Mouse (Mus musculus) bone marrow macrophage, adult 2 months (primary cell): ENCODE data around the gene Zfp280d. TPM values are rescaled to one million over a fixed set of nuclear protein-coding genes. Genes with fewer than 3 reads are reported as not detected.

Experiments used
- H3K27ac ChIP-seq: 2 replicates; pipeline ENCODE4 v1.5.1; 2012; ENCODE audit warnings: low read depth, low read length; ENCODE audit not compliant: insufficient read depth
- H3K4me1 ChIP-seq: 2 replicates; pipeline ENCODE4 v1.6.1; 2012; ENCODE audit warnings: low read length; ENCODE audit not compliant: control insufficient read depth, insufficient read depth
- H3K4me3 ChIP-seq: 2 replicates; pipeline ENCODE4 v1.5.1; 2012; ENCODE audit warnings: mild to moderate bottlenecking, low read length, moderate library complexity; ENCODE audit not compliant: insufficient read depth
- CTCF ChIP-seq: IDR thresholded peaks from 2 replicates; pipeline ENCODE4 v1.5.1; 2012; ENCODE audit warnings: low read depth, mild to moderate bottlenecking, low read length, moderate library complexity
- POLR2A ChIP-seq: IDR thresholded peaks from 2 replicates; pipeline ENCODE4 v1.6.1; 2012; ENCODE audit warnings: mild to moderate bottlenecking, low read depth, low read length, borderline replicate concordance
- polyA plus RNA-seq: library from polyadenylated mRNA; stranded (reverse); fragments of >200 nt; gene quantifications from 2 replicates; pipeline ENCODE4 v1.2.4, GENCODE M21; 2012; ENCODE audit not compliant: missing spikeins, insufficient read depth, insufficient read length

Gene Zfp280d
- polyA plus RNA-seq = 17.5 and 19.2 TPM in 2 replicates

- TF ChIP-seq POLR2A (peak; percentile 19; the same call in 1 of the 2 replicates), CTCF (no peak)
- Histone ChIP-seq H3K4me1 (peaks cover 17% of the 10 kb centered on the region), H3K4me3 (peak within 1 kb of the TSS; percentile 98), H3K27ac (peak within 1 kb of the TSS; percentile 84)
Observed at GRCm38 (mm10) chr9:72274677-72275076, at the start of gene Zfp280d. Zfp280d (plus strand) TSS chr9:72274860.

GRCm38 (mm10) chr9:72226536-72226935 lies 48.1 kb upstream of the Zfp280d start:
- H3K4me3 ChIP-seq = no peak overlapping the region
- no peaks in the 10 kb centered on the region for H3K4me1 ChIP-seq
- TF ChIP-seq CTCF (no peak), POLR2A (no peak)
- H3K27ac ChIP-seq = no peak overlapping the region

GRCm38 (mm10) chr9:72252656-72253055 lies 22.0 kb upstream of the Zfp280d start:
- H3K4me3 ChIP-seq = no peak overlapping the region
- H3K27ac ChIP-seq = no peak overlapping the region
- no peaks in the 10 kb centered on the region for H3K4me1 ChIP-seq
- no peak for TF ChIP-seq POLR2A
- TF ChIP-seq CTCF = no peak

GRCm38 (mm10) chr9:72255227-72255626 lies 19.4 kb upstream of the Zfp280d start:
- Histone ChIP-seq H3K27ac (no peak overlapping the region), H3K4me3 (no peak overlapping the region), H3K4me1 (no peaks in the 10 kb centered on the region)
- TF ChIP-seq POLR2A (no peak), CTCF (no peak)

- TF ChIP-seq POLR2A (no peak), CTCF (no peak)
- Histone ChIP-seq H3K4me1 (no peaks in the 10 kb centered on the region), H3K27ac (no peak overlapping the region), H3K4me3 (no peak overlapping the region)
Observed at GRCm38 (mm10) chr9:72256646-72257045, 18.0 kb upstream of the Zfp280d start.

- H3K27ac ChIP-seq = no peak overlapping the region
- H3K4me3 ChIP-seq = no peak overlapping the region
- no peak for TF ChIP-seq CTCF
- H3K4me1 ChIP-seq = peaks cover 3% of the 10 kb centered on the region
Observed at GRCm38 (mm10) chr9:72260337-72260736, 14.3 kb upstream of the Zfp280d start.

- Histone ChIP-seq H3K4me3 (no peak overlapping the region), H3K4me1 (peaks cover 4% of the 10 kb centered on the region), H3K27ac (no peak overlapping the region)
- no peak for TF ChIP-seq POLR2A
- no peak for TF ChIP-seq CTCF
Observed at GRCm38 (mm10) chr9:72264859-72265258, 9.8 kb upstream of the Zfp280d start.

GRCm38 (mm10) chr9:72270146-72270545 lies 4.5 kb upstream of the Zfp280d start:
- TF ChIP-seq POLR2A = no peak
- TF ChIP-seq CTCF = no peak
- Histone ChIP-seq H3K4me1 (peaks cover 10% of the 10 kb centered on the region), H3K4me3 (no peak overlapping the region), H3K27ac (no peak overlapping the region)

GRCm38 (mm10) chr9:72273646-72274410 lies 832 bp upstream of the Zfp280d start:
- no peak overlapping the region for H3K4me3 ChIP-seq
- TF ChIP-seq POLR2A (no peak), CTCF (no peak)
- H3K4me1 ChIP-seq = peaks cover 16% of the 10 kb centered on the region
- H3K27ac ChIP-seq = no peak overlapping the region

GRCm38 (mm10) chr9:72275101-72275978 lies 680 bp downstream of the Zfp280d start:
- Histone ChIP-seq H3K27ac (peak overlapping the region; percentile 84), H3K4me1 (peaks cover 13% of the 10 kb centered on the region; the same call in 1 of the 2 replicates), H3K4me3 (peak overlapping the region; percentile 98)
- no peak for TF ChIP-seq CTCF
- no peak for TF ChIP-seq POLR2A
